Mouse (Mus musculus) CH12.LX (cell line): ENCODE measurements at regions not wholly inside any gene's neighbourhood (a gene's known extent, or its start where the extent isn't known, plus 50 kb on each side); places are given as distances from the start of the nearest gene placed in this dataset.

Experiments
- DNase-seq: peaks from one replicate; pipeline ENCODE4 v3.0.0-alpha.2; 2013; ENCODE audit errors: extremely low read depth
- H3K27ac ChIP-seq: 2 replicates; pipeline ENCODE4 v1.5.1; 2012; ENCODE audit warnings: low read depth, mild to moderate bottlenecking, control low read depth, moderate library complexity; ENCODE audit not compliant: insufficient read depth
- H3K27me3 ChIP-seq: replicated peaks from 2 replicates; pipeline ENCODE3; 2012; ENCODE audit warnings: inconsistent platforms
- H3K36me3 ChIP-seq, 2 experiments: replicated peaks in 1 of 2; 2 replicates each; pipeline versions ENCODE3 to v1.6.1; 2012; ENCODE audit warnings: inconsistent platforms in 1 of 2, low read length in 1 of 2, mild to moderate bottlenecking in 1 of 2, mixed read lengths in 1 of 2, moderate library complexity in 1 of 2; ENCODE audit not compliant: control insufficient read depth in 1 of 2, insufficient read depth in 1 of 2
- H3K4me1 ChIP-seq, 2 experiments: 2 replicates each; pipeline ENCODE4 v1.6.1; 2012; ENCODE audit warnings: inconsistent platforms in 1 of 2, moderate library complexity in 1 of 2; ENCODE audit not compliant: insufficient read depth in 2 of 2, control insufficient read depth in 1 of 2
- H3K4me2 ChIP-seq: 2 replicates; pipeline ENCODE4 v1.6.1; 2012; ENCODE audit warnings: low read depth, mild to moderate bottlenecking, control low read depth; ENCODE audit not compliant: poor library complexity, insufficient read depth, severe bottlenecking
- H3K4me3 ChIP-seq, 3 experiments: fragments of 150-350 bp in 1 of 3; sonication (generic) in 1 of 3; replicated peaks in 1 of 3; 2 replicates each; pipeline versions ENCODE3 to v1.5.1; 2011 to 2012; ENCODE audit warnings: low read depth in 2 of 3, low read length in 2 of 3, mild to moderate bottlenecking in 2 of 3, moderate library complexity in 2 of 3, control low read depth in 1 of 3, improper control_type of control experiment in 1 of 3, inconsistent platforms in 1 of 3, mixed read lengths in 1 of 3; ENCODE audit not compliant: poor library complexity in 1 of 3
- H3K79me2 ChIP-seq: replicated peaks from 2 replicates; pipeline ENCODE4 v1.6.1; 2012; ENCODE audit warnings: mild to moderate bottlenecking, moderate library complexity; ENCODE audit not compliant: control insufficient read depth, poor library complexity, insufficient read depth, severe bottlenecking; ENCODE audit errors: extremely low read depth
- H3K9ac ChIP-seq: 2 replicates; pipeline ENCODE4 v1.6.1; 2012; ENCODE audit warnings: low read depth, mild to moderate bottlenecking, control low read depth, moderate library complexity; ENCODE audit not compliant: insufficient read depth
- H3K9me3 ChIP-seq: replicated peaks from 2 replicates; pipeline ENCODE3; 2012; ENCODE audit warnings: low read length, inconsistent platforms, mixed read lengths
- BHLHE40 ChIP-seq: IDR thresholded peaks from 2 replicates; pipeline ENCODE4 v1.6.1; 2011; ENCODE audit warnings: mild to moderate bottlenecking, low read depth, low read length, improper control_type of control experiment
- CHD2 ChIP-seq: IDR thresholded peaks from 2 replicates; pipeline ENCODE4 v1.6.1; 2011; ENCODE audit warnings: low read length, improper control_type of control experiment
- CTCF ChIP-seq, 2 experiments: IDR thresholded peaks in 1 of 2; conservative IDR thresholded peaks in 1 of 2; 2 replicates each; pipeline ENCODE4 v1.5.1; 2011 to 2012; ENCODE audit warnings: low read depth in 2 of 2, low read length in 2 of 2, improper control_type of control experiment in 1 of 2, inconsistent platforms in 1 of 2, mild to moderate bottlenecking in 1 of 2, moderate library complexity in 1 of 2
- ELF1 ChIP-seq: IDR thresholded peaks from 2 replicates; pipeline ENCODE4 v1.6.1; 2014; ENCODE audit warnings: low read depth, mild to moderate bottlenecking, inconsistent platforms, low read length, improper control_type of control experiment
- ETS1 ChIP-seq: conservative IDR thresholded peaks from 2 replicates; pipeline ENCODE4 v1.6.1; 2012; ENCODE audit warnings: low read depth, mild to moderate bottlenecking, inconsistent platforms, low read length, improper control_type of control experiment, moderate library complexity
- IRF4 ChIP-seq: IDR thresholded peaks from 2 replicates; pipeline ENCODE4 v1.6.1; 2014; ENCODE audit warnings: low read depth, mild to moderate bottlenecking, inconsistent platforms, low read length, improper control_type of control experiment
- JUN ChIP-seq: IDR thresholded peaks from 2 replicates; pipeline ENCODE4 v1.6.1; 2011; ENCODE audit warnings: low read depth, mild to moderate bottlenecking, low read length, improper control_type of control experiment, moderate library complexity; ENCODE audit not compliant: insufficient read depth
- MAFK ChIP-seq: IDR thresholded peaks from 2 replicates; pipeline ENCODE4 v1.6.1; 2011; ENCODE audit warnings: low read length, improper control_type of control experiment; ENCODE audit not compliant: insufficient replicate concordance
- MYC ChIP-seq: IDR thresholded peaks from 2 replicates; pipeline ENCODE4 v1.6.1; 2011; ENCODE audit warnings: low read depth, mild to moderate bottlenecking, improper control_type of control experiment, low read length
- NELFE ChIP-seq: IDR thresholded peaks from 2 replicates; pipeline ENCODE4 v1.6.1; 2011; ENCODE audit warnings: low read depth, low read length, improper control_type of control experiment
- PAX5 ChIP-seq: IDR thresholded peaks from 2 replicates; pipeline ENCODE4 v1.6.1; 2012; ENCODE audit warnings: low read length, inconsistent platforms, mixed read lengths
- POLR2A ChIP-seq: IDR thresholded peaks from 2 replicates; pipeline ENCODE4 v1.6.1; 2011; ENCODE audit warnings: low read depth, mild to moderate bottlenecking, improper control_type of control experiment, low read length
- POLR2AphosphoS2 ChIP-seq: IDR thresholded peaks from 2 replicates; pipeline ENCODE4 v1.6.1; 2011; ENCODE audit warnings: low read depth, low read length, improper control_type of control experiment
- RAD21 ChIP-seq: IDR thresholded peaks from 2 replicates; pipeline ENCODE4 v1.6.1; 2011; ENCODE audit warnings: low read depth, mild to moderate bottlenecking, low read length, improper control_type of control experiment, moderate library complexity
- SIN3A ChIP-seq: IDR thresholded peaks from 2 replicates; pipeline ENCODE4 v1.6.1; 2012; ENCODE audit warnings: low read length, improper control_type of control experiment, inconsistent platforms
- SMC3 ChIP-seq: IDR thresholded peaks from 2 replicates; pipeline ENCODE4 v1.6.1; 2011; ENCODE audit warnings: low read depth, low read length, improper control_type of control experiment
- UBTF ChIP-seq: IDR thresholded peaks from 2 replicates; pipeline ENCODE4 v1.6.1; 2012; ENCODE audit warnings: low read depth, mild to moderate bottlenecking, inconsistent platforms, low read length, improper control_type of control experiment, moderate library complexity
- USF1 ChIP-seq: IDR thresholded peaks from 2 replicates; pipeline ENCODE4 v1.6.1; 2014; ENCODE audit warnings: low read depth, mild to moderate bottlenecking, inconsistent platforms, low read length, improper control_type of control experiment
- ZNF384 ChIP-seq: IDR thresholded peaks from 2 replicates; pipeline ENCODE4 v1.6.1; 2012; ENCODE audit warnings: low read depth, low read length, improper control_type of control experiment, inconsistent platforms
- dilution Hi-C: fragments of 300-500 bp; cut with MboI; formaldehyde crosslinking; loops from 2 replicates; pipeline ENCODE4 v1.14.3; 2020; ENCODE audit warnings: low sequenced_read_pairs; ENCODE audit not compliant: extremely low pct_unique_long_range_greater_than_20kb, extremely low pct_ligation_motif_present
- in situ Hi-C: fragments of 300-500 bp; cut with MboI; formaldehyde crosslinking; loops from 3 replicates; pipeline ENCODE4 v1.14.3; 2019; ENCODE audit warnings: low sequenced_read_pairs, low pct_ligation_motif_present, low pct_unique_long_range_greater_than_20kb, mixed read lengths

- in situ Hi-C loops, result no loop called here
- no peaks in the 10 kb centered on the region for H3K36me3 ChIP-seq
- H3K27ac ChIP-seq, result no peak overlapping the region
- TF ChIP-seq BHLHE40 (no peak), CTCF (conservative IDR thresholded peaks at IDR 0.05 in 1 of 2, IDR thresholded peaks at IDR 0.05 in 1 of 2; ENCODE audit: low read depth in 2 of 2, low read length in 2 of 2) (peak; percentile 70 to 83), ZNF384 (peak; percentile 32), ELF1 (no peak), RAD21 (peak; percentile 74), MAFK (no peak), SMC3 (peak; percentile 48)
- dilution Hi-C loops, result no loop called here
- H3K9ac ChIP-seq, result no peak overlapping the region
- H3K4me2 ChIP-seq, result peak overlapping the region; percentile 32; the same call in 1 of the 2 replicates
- H3K27me3 ChIP-seq, result no peaks in the 10 kb centered on the region
- H3K4me3 ChIP-seq, result no peak overlapping the region
- H3K4me1 ChIP-seq, result peaks cover 0 to 13% of the 10 kb centered on the region in 2 experiments; a peak in 1 of 4 replicates
- DNase-seq, result peak; percentile 63
- H3K9me3 ChIP-seq, result peaks cover 20% of the 10 kb centered on the region
- H3K79me2 ChIP-seq, result no peaks in the 10 kb centered on the region
These were observed 167.9 kb upstream of the Fermt1 start for GRCm38 (mm10) chr2:133113642-133114041.

GRCm38 (mm10) chr2:133118651-133119050 lies 172.9 kb upstream of the Fermt1 start:
- H3K9ac ChIP-seq, result no peak overlapping the region
- no peak for TF ChIP-seq SIN3A
- TF ChIP-seq, all 38 proteins: peak for 0
- H3K79me2 ChIP-seq, result no peaks in the 10 kb centered on the region
- no peak overlapping the region for H3K4me2 ChIP-seq
- peaks cover 0 to 9% of the 10 kb centered on the region in 2 experiments; a peak in 1 of 4 replicates for H3K4me1 ChIP-seq
- H3K9me3 ChIP-seq, result peaks cover 19% of the 10 kb centered on the region
- in situ Hi-C loops (no loop called here), dilution Hi-C loops (no loop called here)
- no peak overlapping the region for H3K4me3 ChIP-seq
- H3K27me3 ChIP-seq, result no peaks in the 10 kb centered on the region
- DNase-seq, result no peak
- no peak overlapping the region for H3K27ac ChIP-seq
- no peaks in the 10 kb centered on the region for H3K36me3 ChIP-seq

- TF ChIP-seq BHLHE40, result no peak
- no peak for TF ChIP-seq USF1
- no peak for TF ChIP-seq MAFK
- no peak for TF ChIP-seq NELFE
- no peak for TF ChIP-seq POLR2A
- no peak for TF ChIP-seq ELF1
- TF ChIP-seq MYC, result no peak
- no peak for TF ChIP-seq CTCF (conservative IDR thresholded peaks at IDR 0.05 in 1 of 2, IDR thresholded peaks at IDR 0.05 in 1 of 2; ENCODE audit: low read depth in 2 of 2, low read length in 2 of 2)
- TF ChIP-seq ZNF384, result no peak
- no peak for TF ChIP-seq UBTF
- no peak for TF ChIP-seq PAX5
- TF ChIP-seq ETS1, result no peak
- no peak for TF ChIP-seq JUN
- TF ChIP-seq IRF4, result no peak
- no peak for TF ChIP-seq POLR2AphosphoS2
- TF ChIP-seq CHD2, result no peak
- TF ChIP-seq, all 38 proteins: peak for 0
- Histone ChIP-seq H3K27me3 (no peaks in the 10 kb centered on the region), H3K4me3 (no peak overlapping the region), H3K4me2 (no peak overlapping the region), H3K36me3 (no peaks in the 10 kb centered on the region), H3K9ac (no peak overlapping the region), H3K79me2 (no peaks in the 10 kb centered on the region), H3K27ac (no peak overlapping the region), H3K9me3 (peaks cover 16% of the 10 kb centered on the region), H3K4me1 (no peaks in the 10 kb centered on the region)
- in situ Hi-C loops, result no loop called here
- no peak for DNase-seq
- dilution Hi-C loops, result no loop called here
These were observed 179.6 kb upstream of the Fermt1 start for GRCm38 (mm10) chr2:133125212-133125801.
